Mouse (Mus musculus): ENCODE results near the gene Fbxw7.

DNA sequence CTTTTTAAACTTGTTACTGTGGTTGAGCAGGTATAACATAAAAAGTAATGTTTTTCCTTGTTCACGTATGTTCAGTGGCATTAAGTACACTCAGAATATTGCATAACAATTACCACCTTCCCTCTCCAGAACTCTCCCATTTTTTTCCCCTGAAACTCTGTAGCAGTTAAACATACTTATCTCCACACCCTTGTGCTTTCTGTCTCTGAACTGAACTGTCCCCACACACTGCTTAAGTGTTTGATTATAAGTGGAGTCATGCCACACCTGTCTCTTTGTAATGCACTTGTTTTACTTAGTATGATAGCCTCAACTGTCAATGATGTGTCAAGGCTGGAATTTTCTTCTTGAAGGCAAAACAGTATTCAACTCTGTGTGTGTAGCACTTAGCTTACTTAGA lies 108.6 kb downstream of the Fbxw7 start:
- TF ChIP-seq POLR2A (IDR thresholded peaks at IDR 0.05; ENCODE audit: low read depth, low read length), result no peak
- TF ChIP-seq CTCF (IDR thresholded peaks at IDR 0.05; ENCODE audit: extremely low read depth, insufficient read depth, insufficient read length, insufficient replicate concordance), result no peak

Measured in spleen, adult 2 months (tissue).